Mouse (Mus musculus) hindbrain, embryonic 11.5 days (tissue): ENCODE measurements around the gene Atp5g3. TPM values are rescaled to one million over a fixed set of nuclear protein-coding genes. Genes with fewer than 3 reads are reported as not detected.

Source experiments
- ATAC-seq: fragments of 200-750 bp; cut with Nextera tagmentation; 2 replicates; pipeline ENCODE4 v1.8.0; 2017; ENCODE audit warnings: mild to moderate bottlenecking, moderate TSS enrichment, moderate library complexity; ENCODE audit not compliant: low FRiP score
- DNase-seq: peaks from one replicate; pipeline ENCODE4 v3.0.0-alpha.2; 2015; ENCODE audit warnings: low spot score
- H3K27ac ChIP-seq: fragments of 300-500 bp; sonication (generic); 2 replicates; pipeline ENCODE4 v1.5.1; 2014; ENCODE audit warnings: mild to moderate bottlenecking, low read depth, low read length
- H3K27me3 ChIP-seq: fragments of 300-500 bp; sonication (generic); 2 replicates; pipeline ENCODE4 v1.6.1; 2014; ENCODE audit warnings: mild to moderate bottlenecking, low read length, moderate library complexity, mixed read lengths; ENCODE audit not compliant: control insufficient read depth, insufficient read depth
- H3K36me3 ChIP-seq: fragments of 300-500 bp; sonication (generic); 2 replicates; pipeline ENCODE4 v1.6.1; 2014; ENCODE audit warnings: mild to moderate bottlenecking, low read length, moderate library complexity, mixed read lengths; ENCODE audit not compliant: control insufficient read depth, insufficient read depth
- H3K4me1 ChIP-seq: fragments of 300-500 bp; sonication (generic); replicated peaks from 2 replicates; pipeline ENCODE4 v1.6.1; 2014; ENCODE audit warnings: low read length, mixed read lengths; ENCODE audit not compliant: control insufficient read depth, insufficient read depth
- H3K4me2 ChIP-seq: fragments of 300-500 bp; sonication (generic); replicated peaks from 2 replicates; pipeline ENCODE4 v1.6.1; 2014; ENCODE audit warnings: mild to moderate bottlenecking, low read depth, low read length
- H3K4me3 ChIP-seq: fragments of 300-500 bp; sonication (generic); 2 replicates; pipeline ENCODE4 v1.5.1; 2014; ENCODE audit warnings: low read depth, low read length
- H3K9ac ChIP-seq: fragments of 300-500 bp; sonication (generic); 2 replicates; pipeline ENCODE4 v1.6.1; 2014; ENCODE audit warnings: low read depth, low read length
- H3K9me3 ChIP-seq: fragments of 300-500 bp; sonication (generic); 2 replicates; pipeline ENCODE4 v1.6.1; 2016; ENCODE audit warnings: low read length; ENCODE audit not compliant: control insufficient read depth
- WGBS: fragments of 180-500 bp; shearing (Covaris S2); extraction: QIAGEN DNeasy Blood & Tissue Kit; methylation state at CpG from one replicate; pipeline ENCODE4 v1.1.7; 2014; 5-methylcytosine and 5-hydroxymethylcytosine counted together
- polyA plus RNA-seq: library from polyadenylated mRNA; unstranded; fragments of >200 nt; fragmentation: Nextera tagmentation; extraction: Ambion mirVana; gene quantifications from 2 replicates; pipeline ENCODE4 v1.2.1, GENCODE M21; 2014

Atp5g3 gene
- polyA plus RNA-seq, 1 experiment from 2014 or later, result 911 TPM

DNA sequence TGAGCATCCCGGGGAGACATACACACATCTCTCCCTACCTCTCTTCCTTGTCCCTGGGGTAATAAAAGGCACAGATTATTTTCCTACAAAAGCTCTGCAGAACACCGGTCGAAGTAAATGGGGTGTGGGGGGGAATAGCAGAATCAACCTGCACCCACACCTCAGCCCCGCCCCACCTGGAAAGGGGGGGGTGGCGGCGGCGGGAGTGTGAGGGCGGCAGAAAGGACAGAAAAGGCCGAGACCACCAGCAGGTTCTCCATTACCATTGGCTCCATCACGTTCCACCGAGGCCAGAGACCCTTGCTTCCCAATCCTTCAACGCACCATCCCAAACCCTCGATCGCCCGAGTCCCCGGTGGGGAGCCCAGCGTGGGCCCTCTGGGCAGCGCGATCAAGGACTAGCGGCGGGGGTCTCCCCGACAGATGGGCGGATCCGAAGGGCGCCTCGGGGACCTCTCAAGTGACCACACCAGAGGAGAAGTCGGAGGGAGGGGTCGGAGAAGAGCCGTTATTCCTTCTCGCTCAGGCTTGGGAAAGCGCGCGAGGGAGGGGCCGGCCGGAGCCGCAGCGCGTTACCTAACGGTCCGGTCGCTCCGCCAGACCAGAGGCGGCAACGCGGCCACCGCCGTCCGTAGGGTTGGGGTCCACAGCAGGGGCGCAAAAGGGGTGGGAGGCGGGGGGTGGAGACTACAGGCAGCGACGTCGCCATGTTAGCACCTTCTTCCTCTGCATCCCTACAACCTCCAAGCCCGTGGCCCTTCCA lies 19.2 kb downstream of the Atp5g3 start:
- no peak; the same call in 1 of the 2 replicates for ATAC-seq
- peak overlapping the region; percentile 45 for H3K4me2 ChIP-seq
- under 1% methylated on average over 47 of the region's 54 CpGs for WGBS
- no peaks in the 10 kb centered on the region for H3K4me1 ChIP-seq
- no peak for DNase-seq
- no peaks in the 10 kb centered on the region for H3K27me3 ChIP-seq
- peak overlapping the region; percentile 91 for H3K27ac ChIP-seq
- H3K9me3 ChIP-seq, result no peaks in the 10 kb centered on the region
- H3K4me3 ChIP-seq, result peak overlapping the region; percentile 94
- H3K36me3 ChIP-seq, result no peaks in the 10 kb centered on the region
- peak overlapping the region; percentile 89 for H3K9ac ChIP-seq

DNA sequence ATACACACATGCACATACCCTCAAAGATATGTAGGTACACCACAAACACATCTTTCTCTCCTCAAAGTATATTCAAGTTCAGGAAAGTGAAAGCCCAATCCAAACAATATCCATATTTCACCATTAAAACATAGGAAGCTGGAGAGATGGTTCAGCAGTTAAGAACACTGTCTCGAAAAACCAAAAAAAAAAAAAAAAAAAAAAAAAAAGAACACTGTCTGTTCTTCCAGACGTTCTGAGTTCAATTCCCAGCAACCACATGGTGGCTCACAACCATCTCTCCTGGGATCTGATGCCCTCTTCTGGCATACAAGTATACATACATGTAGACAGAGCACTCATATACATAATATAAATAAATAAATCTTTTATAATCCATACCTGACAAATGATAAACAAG lies 25.1 kb downstream of the Atp5g3 start:
- no peak overlapping the region for H3K4me2 ChIP-seq
- no peaks in the 10 kb centered on the region for H3K27me3 ChIP-seq
- H3K9me3 ChIP-seq, result no peaks in the 10 kb centered on the region
- no peak overlapping the region for H3K4me3 ChIP-seq
- no peak overlapping the region for H3K27ac ChIP-seq
- H3K36me3 ChIP-seq, result no peaks in the 10 kb centered on the region
- no peak overlapping the region for H3K9ac ChIP-seq
- ATAC-seq (no peak), DNase-seq (no peak)
- H3K4me1 ChIP-seq, result no peaks in the 10 kb centered on the region
- 86% methylated on average over 2 of the region's 2 CpGs for WGBS

DNA sequence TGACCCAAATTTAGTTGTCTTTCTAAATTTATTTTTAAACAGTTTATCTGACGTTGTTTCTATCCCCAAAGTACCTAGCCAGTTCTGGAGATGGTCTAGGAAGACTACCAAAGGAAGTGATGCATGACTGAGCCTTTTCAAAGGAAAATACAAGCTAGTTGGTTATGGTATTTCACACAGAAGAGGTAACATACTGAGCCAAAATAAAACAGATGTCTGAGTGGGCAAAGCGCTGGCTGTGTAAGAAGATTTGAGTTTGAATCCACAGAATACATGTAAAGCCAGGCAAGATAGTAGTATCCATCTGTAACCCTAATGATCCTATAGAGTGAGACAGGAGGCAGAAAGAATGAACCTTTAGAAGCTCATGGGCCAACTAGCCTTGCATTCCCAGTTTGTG lies 33.2 kb downstream of the Atp5g3 start:
- H3K4me2 ChIP-seq, result no peak overlapping the region
- H3K9ac ChIP-seq, result no peak overlapping the region
- no peak overlapping the region for H3K4me3 ChIP-seq
- no peak for DNase-seq
- H3K4me1 ChIP-seq, result no peaks in the 10 kb centered on the region
- no peaks in the 10 kb centered on the region for H3K36me3 ChIP-seq
- no peaks in the 10 kb centered on the region for H3K27me3 ChIP-seq
- no peak for ATAC-seq
- H3K9me3 ChIP-seq, result no peaks in the 10 kb centered on the region
- WGBS, result 92% methylated on average over 2 of the region's 2 CpGs
- no peak overlapping the region for H3K27ac ChIP-seq

DNA sequence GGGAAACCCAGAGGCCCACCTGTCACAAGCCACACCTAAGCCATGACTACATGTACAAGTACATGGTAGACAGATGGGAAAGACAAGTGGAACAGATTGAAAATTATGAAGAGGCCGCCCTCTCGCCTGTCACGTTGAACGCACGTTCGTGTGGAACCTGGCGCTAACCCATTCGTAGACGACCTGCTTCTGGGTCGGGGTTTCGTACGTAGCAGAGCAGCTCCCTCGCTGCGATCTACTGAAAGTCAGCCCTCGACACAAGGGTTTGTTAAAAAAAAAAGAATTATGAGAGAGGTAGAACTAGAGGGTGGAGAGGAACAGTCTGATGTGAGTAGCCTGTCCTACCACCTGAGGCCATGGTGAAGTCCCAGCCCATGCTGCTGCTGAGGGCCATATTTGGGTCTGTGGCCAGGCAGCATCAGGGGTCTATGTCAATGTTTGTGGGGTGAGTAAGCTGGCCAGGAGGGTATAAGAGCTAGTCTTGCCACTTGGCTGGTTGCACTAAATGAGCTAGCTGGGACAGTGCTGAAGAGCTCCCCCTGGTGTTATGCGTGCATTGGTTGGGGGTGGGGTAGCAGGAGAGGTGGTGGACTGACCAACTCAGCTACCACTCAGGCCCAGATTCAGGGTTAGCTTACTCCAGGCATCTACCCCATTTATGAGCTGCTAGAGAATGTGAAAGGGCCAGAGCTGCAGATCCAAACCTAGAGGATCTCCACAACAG lies 43.2 kb downstream of the Atp5g3 start:
- WGBS, result 74% methylated on average over 16 of the region's 16 CpGs

DNA sequence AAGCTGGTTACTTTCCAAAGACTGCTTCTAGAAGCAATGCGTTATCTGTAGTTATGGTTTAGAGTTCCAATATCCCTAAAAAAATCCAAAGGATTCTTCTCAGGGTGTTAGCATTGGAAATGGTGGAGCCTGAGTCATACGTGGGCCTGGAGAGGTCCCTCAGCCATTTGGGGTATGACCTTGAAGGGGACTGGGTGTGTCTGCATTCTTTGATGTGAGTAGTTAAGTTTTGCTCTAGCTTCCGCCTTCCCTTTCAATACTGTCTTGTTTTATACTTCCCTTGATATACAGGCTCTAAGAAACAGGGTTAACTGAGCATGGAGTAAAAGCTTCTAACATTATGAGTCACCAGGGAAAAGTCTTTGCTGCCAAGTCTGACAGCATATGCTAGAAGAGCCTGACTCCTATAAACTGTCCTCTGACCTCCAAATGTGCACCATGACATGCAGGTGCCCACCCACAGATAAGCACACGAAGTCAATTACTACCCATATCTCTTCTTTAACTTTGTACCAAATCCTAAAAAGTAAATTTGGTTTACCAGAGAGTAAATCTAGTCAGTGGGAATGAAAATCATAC lies 51.0 kb downstream of the Atp5g3 start:
- H3K27me3 ChIP-seq, result no peaks in the 10 kb centered on the region
- no peak overlapping the region for H3K9ac ChIP-seq
- no peak for ATAC-seq
- no peak for DNase-seq
- H3K4me2 ChIP-seq, result no peak overlapping the region
- no peaks in the 10 kb centered on the region for H3K4me1 ChIP-seq
- no peaks in the 10 kb centered on the region for H3K36me3 ChIP-seq
- no peaks in the 10 kb centered on the region for H3K9me3 ChIP-seq
- H3K27ac ChIP-seq, result no peak overlapping the region
- 94% methylated on average over 4 of the region's 4 CpGs for whole genome bisulfite sequencing
- no peak overlapping the region for H3K4me3 ChIP-seq

More for the DNA sequence above, 43.2 kb downstream of the Atp5g3 start:
- DNase-seq (peak; percentile 19), ATAC-seq (no peak)
- no peaks in the 10 kb centered on the region for H3K9me3 ChIP-seq
- H3K4me3 ChIP-seq, result no peak overlapping the region
- H3K36me3 ChIP-seq, result no peaks in the 10 kb centered on the region
- no peak overlapping the region for H3K27ac ChIP-seq
- H3K4me1 ChIP-seq, result no peaks in the 10 kb centered on the region
- no peaks in the 10 kb centered on the region for H3K27me3 ChIP-seq
- H3K4me2 ChIP-seq, result no peak overlapping the region
- no peak overlapping the region for H3K9ac ChIP-seq

Other genes starting within 250 kb of the Atp5g3 start
- gene Chn1, start 136.0 kb downstream of the Atp5g3 start, polyA plus RNA-seq, result 87.5 and 90.3 TPM in 2 replicates
- 96.6 and 105 TPM in 2 replicates for gene Atf2, start 18.7 kb downstream of the Atp5g3 start, polyA plus RNA-seq